Mouse (Mus musculus) brain, embryonic 14.5 days (tissue): ENCODE results near the gene Ulk3.

Experiments used
- CTCF ChIP-seq: fragments of 200-500 bp; IDR thresholded peaks from 2 replicates; pipeline ENCODE4 v1.5.1; 2012; ENCODE audit warnings: inconsistent platforms, mild to moderate bottlenecking, moderate library complexity, borderline replicate concordance; ENCODE audit not compliant: insufficient read depth, insufficient read length; ENCODE audit errors: extremely low read depth
- POLR2A ChIP-seq: fragments of 200-500 bp; IDR thresholded peaks from 2 replicates; pipeline ENCODE4 v1.6.1; 2012; ENCODE audit warnings: mild to moderate bottlenecking, inconsistent platforms, borderline replicate concordance; ENCODE audit not compliant: poor library complexity, insufficient read depth, insufficient read length, severe bottlenecking; ENCODE audit errors: extremely low read depth

GRCm38 (mm10) chr9:57614786-57615185, 25.5 kb downstream of the Ulk3 start:
- no peak for TF ChIP-seq CTCF
- no peak for TF ChIP-seq POLR2A
